In the genomic region with DNA sequence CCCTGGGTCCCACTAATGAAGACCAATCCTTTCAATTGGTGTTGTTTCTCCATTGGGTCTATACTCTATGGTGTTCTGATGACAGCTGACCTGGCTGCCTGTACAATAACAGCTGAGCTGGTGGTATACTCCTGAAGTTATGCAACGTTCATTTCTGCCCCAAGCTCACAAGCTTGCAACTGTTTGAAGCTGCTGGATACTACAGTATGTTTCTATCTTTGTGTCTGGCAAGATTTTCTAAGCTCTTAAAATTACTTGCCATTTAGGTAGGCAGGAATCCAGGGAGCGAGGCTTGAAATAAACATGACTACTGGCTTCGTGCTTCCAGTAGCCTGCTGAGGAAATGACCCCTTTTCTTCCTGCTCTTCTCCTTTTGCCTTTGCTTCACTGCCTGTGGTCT, we compare ENCODE assay signal across 11 mouse cellular contexts.
DNase-seq lines count a peak whose midpoint lies in the region; ATAC-seq lines count a peak whose summit lies in the region.
"Had no signal": no experiment of that assay in that cellular context is flagged by ENCODE, and none has a peak within 500 bp of the region (broad histone marks: within the 10 kb centered on the region; RNA-seq: fewer than 3 reads in every experiment).

No protein-coding gene starts in this region.

- intact Hi-C loops in left cerebral cortex, postnatal 25 days (cut with DNase I) = loop anchor here (2.0 kb wide), 1 partner anchor 117 kb away; no protein-coding TSS in a partner anchor

- peaks cover 33% of the 10 kb centered on the region for H3K4me1 ChIP-seq in heart, embryonic 12.5 days (replicated peaks)
- peaks cover 4% of the 10 kb centered on the region; the same call in 1 of the 2 replicates for H3K4me1 ChIP-seq in midbrain, embryonic 16.5 days (ENCODE audit: control insufficient read depth, insufficient read depth, low read length)
- H3K4me1 ChIP-seq: limb, embryonic 12.5 days had no signal

- H3K27me3 ChIP-seq in heart, embryonic 12.5 days (replicated peaks) = no peaks in the 10 kb centered on the region
- no peaks in the 10 kb centered on the region for H3K27me3 ChIP-seq in midbrain, embryonic 16.5 days (ENCODE audit: control insufficient read depth, insufficient read depth, low read depth, low read length)
- H3K27me3 ChIP-seq: limb, embryonic 12.5 days had no signal

- H3K9ac ChIP-seq in heart, embryonic 12.5 days = no peak overlapping the region
- no peak overlapping the region for H3K9ac ChIP-seq in midbrain, embryonic 16.5 days (ENCODE audit: low read depth, low read length)
- H3K9ac ChIP-seq: limb, embryonic 12.5 days had no signal

- H3K4me3 ChIP-seq in heart, embryonic 12.5 days = no peak overlapping the region
- H3K4me3 ChIP-seq in midbrain, embryonic 16.5 days (ENCODE audit: low read depth, low read length) = no peak overlapping the region
- H3K4me3 ChIP-seq: limb, embryonic 12.5 days had no signal

- peak overlapping the region; percentile 44 for H3K27ac ChIP-seq in heart, embryonic 12.5 days (ENCODE audit: poor library complexity, severe bottlenecking)
- H3K27ac ChIP-seq in midbrain, embryonic 16.5 days (ENCODE audit: low read length) = no peak overlapping the region
- H3K27ac ChIP-seq: limb, embryonic 12.5 days had no signal

- no peak for ATAC-seq in heart, embryonic 12.5 days (ENCODE audit: insufficient number of reproducible peaks, low FRiP score)
- no peak for ATAC-seq in midbrain, embryonic 16.5 days
- no peak for ATAC-seq in granulocyte monocyte progenitor cell, adult 5-6 weeks (replicated peaks; ENCODE audit: poor library complexity, severe bottlenecking)

- 30% methylated on average over 3 of the region's 3 CpGs for WGBS in heart, embryonic 12.5 days
- 74% methylated on average over 3 of the region's 3 CpGs for WGBS in midbrain, embryonic 16.5 days

- H3K36me3 ChIP-seq in heart, embryonic 12.5 days = no peaks in the 10 kb centered on the region
- no peaks in the 10 kb centered on the region for H3K36me3 ChIP-seq in midbrain, embryonic 16.5 days (ENCODE audit: control insufficient read depth, insufficient read depth, low read length)
- H3K36me3 ChIP-seq: limb, embryonic 12.5 days had no signal

- peak; percentile 56 for DNase-seq in right cerebral cortex, adult 18-20 months
- DNase-seq in right cerebral cortex, postnatal 4 days = no peak
- peak; percentile 20 to 85 for DNase-seq in left cerebral cortex, postnatal 25 days (ENCODE audit: low spot score in 2 of 2)
- DNase-seq in c-Kit-positive CD71-positive TER-119-positive erythroid progenitor cells, embryonic 14.5 days (ENCODE audit: low spot score) = no peak
- DNase-seq: adrenal gland, adult 8-10 months; kidney, postnatal 4 days; lung, adult 2 months had no signal

- H3K4me2 ChIP-seq in heart, embryonic 12.5 days = no peak overlapping the region
- no peak overlapping the region for H3K4me2 ChIP-seq in midbrain, embryonic 16.5 days (ENCODE audit: low read length)
- H3K4me2 ChIP-seq: limb, embryonic 12.5 days had no signal

- H3K9me3 ChIP-seq in heart, embryonic 12.5 days (replicated peaks) = no peaks in the 10 kb centered on the region
- H3K9me3 ChIP-seq in midbrain, embryonic 16.5 days (replicated peaks; ENCODE audit: control insufficient read depth, low read length, poor library complexity, severe bottlenecking) = no peaks in the 10 kb centered on the region
- H3K9me3 ChIP-seq: limb, embryonic 12.5 days had no signal

Comparison
In these comparisons a context has a peak if more than half of its experiments do, and no peak if none do; other contexts are left out.
1. DNase-seq: peak in right cerebral cortex, adult 18-20 months (single experiment) and left cerebral cortex, postnatal 25 days (2 of 2); none in right cerebral cortex, postnatal 4 days (single experiment) and c-Kit-positive CD71-positive TER-119-positive erythroid progenitor cells, embryonic 14.5 days (single experiment).